Mouse (Mus musculus): ENCODE data around the gene Pik3ip1. TPM values are rescaled to one million over a fixed set of nuclear protein-coding genes. Genes with fewer than 3 reads are reported as not detected.

Gene Pik3ip1
- 7.3 and 11.2 TPM in 2 replicates for polyA plus RNA-seq (2016; fragmentation: Nextera tagmentation; extraction: Ambion mirVana)

- peak within 1 kb of the TSS; percentile 81 for H3K27ac ChIP-seq (replicated peaks)
- H3K4me1 ChIP-seq = peaks cover 34% of the 10 kb centered on the region
- no peak for DNase-seq (ENCODE audit: low spot score)
Measured at GRCm38 (mm10) chr11:3329891-3330451, at the start of gene Pik3ip1. TSS of gene Pik3ip1 (plus strand) at chr11:3330401.

GRCm38 (mm10) chr11:3282887-3283286, 47.3 kb upstream of the Pik3ip1 start:
- Histone ChIP-seq H3K4me1 (peaks cover 4% of the 10 kb centered on the region), H3K27me3 (replicated peaks; ENCODE audit: low read depth, poor library complexity, severe bottlenecking) (no peaks in the 10 kb centered on the region), H3K9me3 (peaks cover 14% of the 10 kb centered on the region), H3K4me3 (no peak overlapping the region), H3K36me3 (replicated peaks) (no peaks in the 10 kb centered on the region), H3K27ac (replicated peaks) (no peak overlapping the region)
- WGBS = 84% methylated on average over 6 of the region's 6 CpGs
- no peak for DNase-seq (ENCODE audit: low spot score)

More at GRCm38 (mm10) chr11:3329891-3330451, at the start of gene Pik3ip1:
- Histone ChIP-seq H3K9me3 (no peaks in the 10 kb centered on the region), H3K36me3 (replicated peaks) (no peaks in the 10 kb centered on the region; the same call in 1 of the 2 replicates), H3K27me3 (replicated peaks; ENCODE audit: low read depth, poor library complexity, severe bottlenecking) (peaks cover 26% of the 10 kb centered on the region), H3K4me3 (peak within 1 kb of the TSS; percentile 64)

- DNase-seq (ENCODE audit: low spot score) = no peak
- Histone ChIP-seq H3K4me1 (peaks cover 11% of the 10 kb centered on the region), H3K36me3 (replicated peaks) (no peaks in the 10 kb centered on the region), H3K27ac (replicated peaks) (no peak overlapping the region), H3K9me3 (peaks cover 14% of the 10 kb centered on the region), H3K27me3 (replicated peaks; ENCODE audit: low read depth, poor library complexity, severe bottlenecking) (no peaks in the 10 kb centered on the region), H3K4me3 (no peak overlapping the region)
- WGBS = 93% methylated on average over 6 of the region's 6 CpGs
Measured at GRCm38 (mm10) chr11:3283645-3284044, 46.6 kb upstream of the Pik3ip1 start.

- WGBS = 88% methylated on average over 3 of the region's 3 CpGs
- H3K27me3 ChIP-seq (replicated peaks; ENCODE audit: low read depth, poor library complexity, severe bottlenecking) = no peaks in the 10 kb centered on the region
- peaks cover 11% of the 10 kb centered on the region for H3K9me3 ChIP-seq
- H3K4me1 ChIP-seq = peaks cover 14% of the 10 kb centered on the region
- no peak overlapping the region for H3K4me3 ChIP-seq
- no peak overlapping the region for H3K27ac ChIP-seq (replicated peaks)
- peaks cover under 1% of the 10 kb centered on the region for H3K36me3 ChIP-seq (replicated peaks)
- no peak for DNase-seq (ENCODE audit: low spot score)
Measured at GRCm38 (mm10) chr11:3285940-3286339, 44.3 kb upstream of the Pik3ip1 start.

- no peak for DNase-seq (ENCODE audit: low spot score)
- WGBS = 64% methylated on average over 6 of the region's 6 CpGs
Measured at GRCm38 (mm10) chr11:3287131-3287530, 43.1 kb upstream of the Pik3ip1 start.

GRCm38 (mm10) chr11:3287921-3288320, 42.3 kb upstream of the Pik3ip1 start:
- peaks cover 18% of the 10 kb centered on the region for H3K36me3 ChIP-seq (replicated peaks)
- H3K4me1 ChIP-seq = peaks cover 25% of the 10 kb centered on the region
- no peak for DNase-seq (ENCODE audit: low spot score)
- WGBS = 64% methylated on average over 5 of the region's 5 CpGs
- peak overlapping the region; percentile 92 for H3K4me3 ChIP-seq
- H3K27ac ChIP-seq (replicated peaks) = peak overlapping the region; percentile 100
- no peaks in the 10 kb centered on the region for H3K27me3 ChIP-seq (replicated peaks; ENCODE audit: low read depth, poor library complexity, severe bottlenecking)
- H3K9me3 ChIP-seq = no peaks in the 10 kb centered on the region

More at GRCm38 (mm10) chr11:3287131-3287530, 43.1 kb upstream of the Pik3ip1 start:
- Histone ChIP-seq H3K27ac (replicated peaks) (no peak overlapping the region), H3K36me3 (replicated peaks) (peaks cover 12% of the 10 kb centered on the region), H3K27me3 (replicated peaks; ENCODE audit: low read depth, poor library complexity, severe bottlenecking) (no peaks in the 10 kb centered on the region), H3K9me3 (no peaks in the 10 kb centered on the region), H3K4me3 (no peak overlapping the region), H3K4me1 (peaks cover 18% of the 10 kb centered on the region)

GRCm38 (mm10) chr11:3288521-3289301, 41.5 kb upstream of the Pik3ip1 start, which contains the start of gene Patz1:
TSS of gene Patz1 (plus strand) at chr11:3288874.
- Histone ChIP-seq H3K27me3 (replicated peaks; ENCODE audit: low read depth, poor library complexity, severe bottlenecking) (no peaks in the 10 kb centered on the region), H3K9me3 (no peaks in the 10 kb centered on the region), H3K4me3 (peak within 1 kb of the TSS; percentile 92), H3K36me3 (replicated peaks) (peaks cover 26% of the 10 kb centered on the region), H3K4me1 (peaks cover 33% of the 10 kb centered on the region), H3K27ac (replicated peaks) (peak within 1 kb of the TSS; percentile 100)
- under 1% methylated on average over 41 of the region's 41 CpGs for WGBS
- DNase-seq (ENCODE audit: low spot score) = peak; percentile 75

GRCm38 (mm10) chr11:3289302-3289802, 40.8 kb upstream of the Pik3ip1 start:
- Histone ChIP-seq H3K9me3 (no peaks in the 10 kb centered on the region), H3K27ac (replicated peaks) (peak overlapping the region; percentile 100), H3K4me1 (peaks cover 40% of the 10 kb centered on the region), H3K27me3 (replicated peaks; ENCODE audit: low read depth, poor library complexity, severe bottlenecking) (no peaks in the 10 kb centered on the region), H3K36me3 (replicated peaks) (peaks cover 32% of the 10 kb centered on the region), H3K4me3 (peak overlapping the region; percentile 92)
- under 1% methylated on average over 39 of the region's 40 CpGs for WGBS
- peak; percentile 97 for DNase-seq (ENCODE audit: low spot score)

- WGBS = under 1% methylated on average over 91 of the region's 92 CpGs
- no peaks in the 10 kb centered on the region for H3K27me3 ChIP-seq (replicated peaks; ENCODE audit: low read depth, poor library complexity, severe bottlenecking)
- H3K27ac ChIP-seq (replicated peaks) = peak overlapping the region; percentile 100
- peak overlapping the region; percentile 92 for H3K4me3 ChIP-seq
- peak; percentile 91 for DNase-seq (ENCODE audit: low spot score)
- H3K4me1 ChIP-seq = peaks cover 46% of the 10 kb centered on the region
- H3K9me3 ChIP-seq = no peaks in the 10 kb centered on the region
- H3K36me3 ChIP-seq (replicated peaks) = peaks cover 39% of the 10 kb centered on the region
Measured at GRCm38 (mm10) chr11:3289803-3290639, 40.2 kb upstream of the Pik3ip1 start.

GRCm38 (mm10) chr11:3290640-3291310, 39.4 kb upstream of the Pik3ip1 start:
- H3K9me3 ChIP-seq = no peaks in the 10 kb centered on the region
- H3K4me3 ChIP-seq = peak overlapping the region; percentile 92
- no peak for DNase-seq (ENCODE audit: low spot score)
- peak overlapping the region; percentile 100 for H3K27ac ChIP-seq (replicated peaks)
- H3K36me3 ChIP-seq (replicated peaks) = peaks cover 46% of the 10 kb centered on the region
- H3K27me3 ChIP-seq (replicated peaks; ENCODE audit: low read depth, poor library complexity, severe bottlenecking) = no peaks in the 10 kb centered on the region
- under 1% methylated on average over 50 of the region's 50 CpGs for WGBS
- peaks cover 53% of the 10 kb centered on the region for H3K4me1 ChIP-seq

GRCm38 (mm10) chr11:3291311-3292061, 38.7 kb upstream of the Pik3ip1 start:
- peak overlapping the region; percentile 92 for H3K4me3 ChIP-seq
- H3K36me3 ChIP-seq (replicated peaks) = peaks cover 53% of the 10 kb centered on the region
- peaks cover 59% of the 10 kb centered on the region for H3K4me1 ChIP-seq
- H3K27me3 ChIP-seq (replicated peaks; ENCODE audit: low read depth, poor library complexity, severe bottlenecking) = no peaks in the 10 kb centered on the region
- peak; percentile 56 for DNase-seq (ENCODE audit: low spot score)
- H3K9me3 ChIP-seq = no peaks in the 10 kb centered on the region
- 1% methylated on average over 26 of the region's 26 CpGs for WGBS
- H3K27ac ChIP-seq (replicated peaks) = peak overlapping the region; percentile 100

Data from embryonic facial prominence, embryonic 10.5 days (tissue).